Mouse (Mus musculus) brain, embryonic 18.5 days (tissue): ENCODE measurements around the gene A930004D18Rik.
A peak's percentile ranks its signal among the peaks of the same experiment; 100 is the strongest.
"Not testable (repeated sequence)": the region's sequence is repeated elsewhere in the genome, so short reads cannot be mapped to it uniquely, and the experiment has no call there.

Experiments used
- DNase-seq: peaks from one replicate; pipeline ENCODE4 v3.0.0-alpha.2; 2012; ENCODE audit warnings: low read depth, low spot score

A930004D18Rik gene

DNA sequence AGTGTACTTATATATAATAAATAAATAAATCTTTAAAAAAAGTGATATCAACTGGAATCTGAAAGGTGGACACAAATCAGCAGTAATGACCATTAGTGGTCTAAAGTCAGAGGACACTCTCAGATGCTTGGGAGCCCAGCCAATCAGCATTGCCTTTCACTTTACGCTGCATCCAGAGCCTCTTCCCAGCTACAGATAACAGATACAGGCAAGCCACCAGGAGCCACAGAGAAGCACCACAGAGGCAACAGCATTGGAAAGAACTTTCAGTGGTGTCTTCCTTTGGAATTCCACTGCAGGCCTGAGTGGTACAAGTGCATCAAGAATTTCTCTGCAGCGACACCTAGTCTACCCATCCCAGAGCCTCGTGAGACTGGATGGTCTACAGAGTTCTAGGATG lies 24.7 kb downstream of the A930004D18Rik start:
- no peak for DNase-seq

DNA sequence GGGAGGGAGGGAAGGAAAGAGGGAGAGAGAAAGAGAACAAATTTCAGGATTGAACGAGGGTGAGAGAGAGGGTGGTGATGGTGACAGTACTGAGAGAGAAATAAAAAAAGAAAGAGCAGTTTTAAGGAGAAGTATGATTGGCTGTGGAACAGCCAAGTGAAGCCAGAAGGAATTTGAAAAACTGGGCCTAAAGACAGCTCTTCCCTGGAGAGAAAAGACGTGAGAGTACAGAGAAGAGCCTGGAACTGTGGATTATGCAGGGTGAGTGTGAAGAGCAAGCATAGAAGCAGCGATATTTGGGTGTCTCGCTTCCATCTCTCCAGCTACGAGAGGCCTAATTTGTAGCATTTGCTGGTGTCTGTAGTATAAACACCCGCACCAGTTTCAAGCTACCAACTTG lies 26.3 kb downstream of the A930004D18Rik start:
- DNase-seq, result peak; percentile 34

DNA sequence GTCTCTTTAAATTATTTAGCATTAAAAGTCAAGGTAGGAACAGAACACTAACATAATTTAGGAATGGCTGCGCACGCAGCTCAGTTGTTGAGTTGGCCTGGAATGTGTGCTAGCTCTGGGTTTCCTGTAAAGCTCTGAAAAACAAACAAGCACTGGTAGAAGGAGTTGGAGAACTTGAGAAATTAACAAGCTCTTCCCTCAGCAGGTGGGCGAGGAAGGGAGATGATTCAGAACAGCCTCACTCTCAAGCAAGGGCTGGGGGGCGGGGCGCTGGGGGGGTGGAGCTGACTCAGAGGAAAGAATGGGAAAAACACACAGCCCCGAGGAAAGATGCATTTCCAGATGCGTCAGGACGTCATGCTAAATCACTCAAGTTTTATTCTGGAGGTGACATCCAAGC lies 32.4 kb downstream of the A930004D18Rik start:
- no peak for DNase-seq

DNA sequence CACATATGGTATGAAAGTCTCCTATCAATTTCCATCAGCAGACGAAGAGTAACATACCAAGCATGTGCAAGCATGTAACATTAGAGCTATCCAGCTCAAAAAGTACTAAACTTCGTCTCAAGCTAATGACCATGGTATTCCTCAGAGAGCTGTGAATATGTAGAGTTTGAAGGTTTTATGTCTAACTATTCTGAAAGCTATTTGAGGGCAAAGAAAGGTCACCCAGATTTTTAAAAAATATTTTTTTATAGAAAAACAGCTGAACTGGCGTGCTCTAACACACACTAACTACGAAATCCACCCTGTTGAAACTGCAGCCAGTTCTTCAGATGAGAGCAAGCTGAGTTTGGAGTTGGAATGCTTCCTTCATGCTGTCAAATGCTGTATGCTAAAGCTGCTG lies 33.3 kb downstream of the A930004D18Rik start:
- no peak for DNase-seq

- no peak for DNase-seq
Observed at GRCm38 (mm10) chr2:18002306-18002705, 35.2 kb downstream of the A930004D18Rik start.

DNA sequence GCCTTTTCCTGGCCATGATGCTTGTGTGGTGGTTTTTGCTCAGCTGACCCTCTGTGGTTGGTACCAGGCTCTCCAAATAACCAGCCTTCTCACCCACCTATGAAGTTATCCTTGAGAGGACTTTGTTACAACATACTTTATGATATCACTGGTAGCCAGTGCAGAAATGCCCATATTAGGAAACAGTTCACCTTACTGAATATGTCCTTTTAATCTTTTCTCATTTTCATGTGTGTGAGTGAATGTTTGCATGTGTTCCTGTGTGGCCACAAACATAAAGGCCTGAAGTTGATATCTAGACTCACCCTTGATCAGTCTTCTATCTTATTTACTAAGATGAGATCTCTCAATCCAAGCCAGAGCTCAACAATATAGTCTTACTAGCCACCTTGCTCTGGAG lies 40.7 kb downstream of the A930004D18Rik start, which contains the start of gene H2al2a:
TSS of gene H2al2a (minus strand) at position 101 of the 400 bp plus-strand sequence.
- no peak for DNase-seq

DNA sequence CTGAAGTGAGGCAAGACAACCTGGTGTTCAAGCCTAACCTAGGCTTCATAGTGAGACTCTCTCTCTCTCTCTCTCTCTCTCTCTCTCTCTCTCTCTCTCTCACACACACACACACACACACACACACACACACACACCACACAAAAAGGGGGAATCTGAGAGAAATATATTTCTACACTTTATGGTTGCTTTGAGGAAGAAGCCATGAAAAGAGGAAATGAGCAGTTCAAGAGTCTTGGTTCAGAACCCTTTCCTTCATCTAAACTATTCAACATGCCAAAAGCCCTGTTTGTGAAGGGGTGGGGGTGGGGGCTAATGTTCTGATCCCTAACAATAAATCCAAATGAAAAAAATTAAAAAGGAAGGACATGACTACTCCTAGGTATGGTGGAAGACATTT lies 48.0 kb downstream of the A930004D18Rik start:
- DNase-seq, result no peak

DNA sequence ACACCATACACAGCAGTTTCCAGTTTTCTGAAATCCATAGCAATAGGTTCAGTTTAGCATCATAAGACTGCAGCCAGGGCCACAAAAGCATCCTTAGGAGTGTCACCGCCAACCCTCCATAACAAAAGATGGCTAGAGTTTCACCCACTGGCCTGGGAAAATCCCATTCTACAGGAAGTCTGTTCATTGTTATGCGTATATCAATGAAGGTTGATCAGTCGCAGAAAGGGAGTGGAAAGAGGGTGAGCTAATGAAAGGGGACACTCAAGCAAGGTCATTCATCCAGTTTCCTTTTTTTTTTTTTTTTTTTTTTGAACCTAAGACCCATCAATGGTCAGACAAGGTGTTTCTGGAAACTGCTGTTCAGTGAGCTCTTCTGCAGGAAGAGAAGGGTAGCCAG lies 48.4 kb downstream of the A930004D18Rik start:
- no peak for DNase-seq

DNA sequence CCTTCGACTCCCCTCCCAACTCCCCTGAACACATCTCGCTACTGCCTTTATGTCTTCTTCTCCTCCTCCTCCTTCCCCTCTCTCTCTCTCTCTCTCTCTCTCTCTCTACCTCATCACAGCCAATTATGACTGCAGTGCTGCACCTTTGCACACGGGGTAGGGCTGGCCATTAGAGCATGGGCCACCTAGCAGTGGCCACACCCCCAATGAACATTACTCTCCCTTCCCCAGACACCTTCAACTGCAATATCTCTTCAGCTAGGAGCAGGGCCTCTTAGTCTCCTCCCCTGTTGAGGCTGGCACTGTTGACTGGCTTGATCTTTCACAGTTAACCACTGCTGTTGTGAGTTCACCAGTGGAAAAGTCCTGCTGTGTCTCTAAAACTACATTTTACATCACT lies 50.8 kb downstream of the A930004D18Rik start:
- DNase-seq, result no peak

GRCm38 (mm10) chr2:17984774-17985173 lies 52.8 kb downstream of the A930004D18Rik start:
- no peak for DNase-seq

GRCm38 (mm10) chr2:17982747-17983146 lies 54.8 kb downstream of the A930004D18Rik start:
- DNase-seq, result no peak

GRCm38 (mm10) chr2:17978706-17979105 lies 58.8 kb downstream of the A930004D18Rik start:
- no peak for DNase-seq

GRCm38 (mm10) chr2:17978251-17978650 lies 59.3 kb downstream of the A930004D18Rik start:
- not testable (repeated sequence) for DNase-seq

GRCm38 (mm10) chr2:17977645-17978044 lies 59.9 kb downstream of the A930004D18Rik start:
- not testable (repeated sequence) for DNase-seq

DNA sequence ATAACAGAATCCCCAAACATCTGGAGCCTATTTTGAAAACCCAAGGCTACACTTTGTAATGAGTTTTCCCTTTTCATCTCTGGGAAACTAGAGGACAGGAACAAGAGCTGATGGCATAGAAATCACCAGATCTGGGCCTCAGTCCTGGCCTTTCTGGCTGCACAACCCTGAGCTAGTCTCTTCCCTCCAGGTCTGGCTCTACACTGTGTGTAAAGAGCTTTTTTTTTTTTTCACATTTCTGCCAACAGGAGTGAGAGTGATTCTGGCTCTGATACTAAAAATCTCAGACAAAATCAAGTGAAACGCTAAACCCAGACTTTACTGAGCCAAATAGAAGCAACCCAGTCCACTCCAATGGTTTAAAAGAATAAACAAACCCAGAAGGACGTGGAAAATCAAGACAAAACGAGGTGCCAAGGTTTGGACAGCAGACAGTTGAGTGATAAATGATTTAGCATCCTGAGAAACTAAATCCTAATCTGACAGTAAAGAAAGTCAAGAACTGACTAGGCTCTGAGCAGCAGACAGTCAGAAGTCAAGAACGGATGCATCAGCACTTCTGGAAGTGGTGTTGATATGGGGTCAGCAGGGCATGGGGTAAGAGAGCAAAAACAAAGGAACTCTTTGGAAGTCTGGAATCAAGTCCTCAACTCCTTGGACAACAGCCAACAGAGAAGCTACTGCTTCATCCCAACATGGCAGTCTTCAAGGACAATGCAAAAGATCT lies 61.8 kb downstream of the A930004D18Rik start:
- no peak for DNase-seq
